Mouse (Mus musculus): ENCODE measurements around the gene Uvrag.

DNA sequence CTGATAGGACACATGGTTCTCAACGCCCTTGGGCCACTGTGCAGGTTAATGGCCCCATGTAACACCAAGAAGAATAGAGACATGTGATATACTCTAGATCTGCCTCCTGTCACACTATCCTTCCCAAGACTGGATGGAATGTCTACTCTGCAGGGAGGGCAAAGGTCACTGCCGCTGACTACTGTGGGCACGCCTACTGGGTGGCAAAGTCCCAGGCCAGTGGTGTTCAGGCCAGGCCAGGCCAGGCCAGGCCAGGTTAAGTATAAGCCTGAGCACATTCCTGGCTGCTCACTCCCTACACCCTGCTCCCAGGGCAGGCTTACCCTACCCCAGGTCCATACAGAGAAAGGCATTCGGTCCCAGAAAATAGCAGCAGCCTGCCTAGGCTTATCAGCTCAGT lies 20.6 kb upstream of the Uvrag start:
- TF ChIP-seq CTCF (conservative IDR thresholded peaks at IDR 0.05; ENCODE audit: low read length): no peak
- no peak for TF ChIP-seq POU5F1 (IDR thresholded peaks at IDR 0.05; ENCODE audit: borderline replicate concordance, low read length)
